Mouse (Mus musculus) olfactory bulb, adult 2 months (tissue): ENCODE data around the gene Mrtfa.

Experiments
- CTCF ChIP-seq: fragments of 200-500 bp; IDR thresholded peaks from 2 replicates; pipeline ENCODE4 v1.5.1; 2012; ENCODE audit warnings: low read depth, mild to moderate bottlenecking, low read length, moderate library complexity; ENCODE audit not compliant: insufficient read depth
- POLR2A ChIP-seq: fragments of 200-500 bp; IDR thresholded peaks from 2 replicates; pipeline ENCODE4 v1.6.1; 2012; ENCODE audit warnings: mild to moderate bottlenecking, low read depth, low read length, moderate library complexity; ENCODE audit not compliant: insufficient read depth

GRCm38 (mm10) chr15:81097896-81098295, 92.7 kb downstream of the Mrtfa start:
- TF ChIP-seq CTCF = no peak
- no peak for TF ChIP-seq POLR2A
